Mouse (Mus musculus): ENCODE measurements around the gene Limk1.
A peak's percentile ranks its signal among the peaks of the same experiment; 100 is the strongest.

The Limk1 gene

DNA sequence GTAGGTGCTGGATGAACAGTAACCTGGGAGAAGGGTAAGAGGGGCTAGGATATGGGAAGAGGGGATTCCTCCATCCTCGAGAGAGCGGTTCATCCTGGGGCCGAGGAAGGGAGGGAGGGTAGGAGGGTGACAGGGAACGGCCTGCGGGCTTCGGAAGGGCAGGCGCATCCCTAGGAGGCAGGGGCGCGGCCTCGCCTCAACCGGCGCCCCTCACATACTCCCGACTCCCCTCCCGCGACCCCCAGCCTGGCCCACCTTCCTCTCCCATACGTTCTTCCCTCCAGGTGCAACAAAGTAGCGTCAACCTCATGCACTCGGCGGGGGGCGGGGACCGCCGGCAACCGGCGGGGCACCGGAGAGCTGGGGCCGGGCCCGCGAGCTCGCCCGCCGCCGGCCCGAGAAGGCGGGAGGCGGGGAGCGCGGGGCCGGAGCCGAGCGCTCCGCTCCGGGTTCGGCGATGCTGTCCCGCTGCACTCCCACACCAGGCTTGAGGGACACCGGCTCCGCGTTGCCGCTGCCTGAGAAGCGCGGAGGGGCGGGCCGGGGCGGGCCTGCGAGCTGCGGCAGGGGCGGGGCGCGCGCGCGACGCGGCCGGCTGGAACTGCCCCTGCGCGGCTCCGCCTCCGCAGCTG, at the start of gene Limk1:
Limk1 (minus strand) TSS at position 513 of the 632 bp plus-strand sequence.
- DNase-seq (ENCODE audit: low spot score): no peak

DNA sequence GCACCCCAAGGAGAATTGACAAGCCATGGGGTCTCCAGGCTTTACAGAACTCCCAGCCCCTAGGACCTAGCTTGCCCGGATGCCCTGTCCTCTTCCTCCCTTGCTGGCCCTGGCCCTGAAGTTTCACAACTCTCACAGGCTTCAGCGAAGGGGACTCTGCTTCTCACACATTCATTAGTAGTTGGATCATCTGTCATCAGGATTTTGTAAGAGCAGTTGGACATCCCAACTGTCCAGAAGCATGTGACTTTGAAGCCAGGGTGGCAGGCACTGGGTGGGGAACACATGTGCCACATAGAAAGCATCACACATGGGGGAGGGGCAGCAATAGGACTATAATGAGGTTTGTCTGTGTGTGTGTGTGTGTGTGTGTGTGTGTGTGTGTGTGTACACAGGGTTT, 46.5 kb upstream of the Limk1 start:
- no peak for DNase-seq (ENCODE audit: low spot score)

DNA sequence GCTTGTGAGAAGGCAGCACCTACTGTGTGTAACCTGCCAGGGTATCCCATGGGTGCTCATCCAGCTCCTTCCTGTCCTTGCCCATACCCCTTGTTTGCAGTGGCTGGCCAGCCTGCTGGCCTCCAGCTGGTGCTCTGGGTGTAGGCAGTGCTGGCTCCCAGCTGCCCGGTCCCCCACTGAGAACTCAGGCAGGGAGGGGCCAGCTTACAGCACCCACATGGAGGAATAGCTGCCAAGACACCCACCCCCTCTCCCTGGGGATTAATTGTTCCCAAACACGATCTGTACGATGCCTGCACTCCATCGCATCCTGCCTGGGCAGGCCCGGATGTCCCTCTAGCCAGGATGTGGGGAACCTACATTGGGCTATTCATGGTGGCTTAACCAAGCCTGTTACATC, 45.7 kb upstream of the Limk1 start:
- no peak for DNase-seq (ENCODE audit: low spot score)

DNA sequence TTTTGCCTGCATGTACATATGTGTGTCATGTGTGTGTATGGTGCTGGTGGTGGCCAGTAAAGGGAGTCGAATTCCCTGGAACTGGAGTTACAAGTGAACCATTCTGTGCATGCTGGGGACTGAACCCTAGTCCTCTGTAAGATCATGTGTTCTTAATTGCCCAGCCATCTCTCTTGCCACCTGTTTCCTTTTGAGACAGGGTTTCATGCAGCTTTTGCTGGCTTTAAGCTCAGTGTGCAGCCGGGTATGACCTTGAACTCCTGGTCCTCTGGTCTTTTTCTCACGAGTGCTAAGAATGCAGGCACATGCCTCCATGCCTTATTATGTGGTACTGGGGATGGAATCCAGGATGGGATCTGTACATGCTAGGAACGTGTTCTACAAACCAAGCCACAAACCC, 44.8 kb upstream of the Limk1 start:
- no peak for DNase-seq (ENCODE audit: low spot score)

DNA sequence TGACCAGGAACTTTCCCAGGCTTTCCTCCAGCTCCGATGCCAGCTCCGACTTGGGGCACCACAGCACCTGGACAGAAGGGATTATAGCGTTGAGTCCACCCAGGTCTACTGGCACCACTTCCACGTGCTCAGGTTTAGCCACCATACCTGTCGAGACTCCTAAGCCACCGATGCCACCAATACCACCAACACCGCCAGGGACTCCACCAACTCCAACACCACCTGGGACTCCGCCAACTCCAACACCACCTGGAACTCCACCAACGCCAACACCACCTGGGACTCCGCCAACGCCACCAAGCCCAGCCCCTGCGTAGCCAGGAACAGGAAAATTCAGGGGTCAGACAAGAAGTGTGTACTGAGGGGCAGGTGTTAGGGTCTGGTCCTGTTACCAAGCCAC, 40.7 kb upstream of the Limk1 start:
- no peak for DNase-seq (ENCODE audit: low spot score)

DNA sequence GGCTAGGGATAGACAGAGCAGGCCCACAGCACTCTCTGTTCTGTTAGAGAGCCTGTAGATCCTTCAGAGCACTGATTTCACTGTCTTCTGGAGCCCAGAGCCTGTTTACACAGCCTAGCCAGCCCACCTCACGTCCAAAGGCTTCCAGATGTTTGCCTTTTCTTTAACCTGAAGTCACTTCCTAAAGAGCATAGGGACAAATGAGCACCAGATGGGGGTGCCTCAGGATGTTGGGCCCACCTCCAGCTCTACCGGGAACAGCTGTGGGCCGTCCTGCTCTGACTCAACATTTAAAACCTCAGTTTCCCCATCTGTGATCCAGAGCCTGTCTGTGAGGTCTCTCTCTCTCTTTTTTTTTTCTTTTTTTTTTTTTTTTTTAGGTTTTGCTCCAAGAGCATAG, 40.1 kb upstream of the Limk1 start:
- DNase-seq (ENCODE audit: low spot score): no peak

DNA sequence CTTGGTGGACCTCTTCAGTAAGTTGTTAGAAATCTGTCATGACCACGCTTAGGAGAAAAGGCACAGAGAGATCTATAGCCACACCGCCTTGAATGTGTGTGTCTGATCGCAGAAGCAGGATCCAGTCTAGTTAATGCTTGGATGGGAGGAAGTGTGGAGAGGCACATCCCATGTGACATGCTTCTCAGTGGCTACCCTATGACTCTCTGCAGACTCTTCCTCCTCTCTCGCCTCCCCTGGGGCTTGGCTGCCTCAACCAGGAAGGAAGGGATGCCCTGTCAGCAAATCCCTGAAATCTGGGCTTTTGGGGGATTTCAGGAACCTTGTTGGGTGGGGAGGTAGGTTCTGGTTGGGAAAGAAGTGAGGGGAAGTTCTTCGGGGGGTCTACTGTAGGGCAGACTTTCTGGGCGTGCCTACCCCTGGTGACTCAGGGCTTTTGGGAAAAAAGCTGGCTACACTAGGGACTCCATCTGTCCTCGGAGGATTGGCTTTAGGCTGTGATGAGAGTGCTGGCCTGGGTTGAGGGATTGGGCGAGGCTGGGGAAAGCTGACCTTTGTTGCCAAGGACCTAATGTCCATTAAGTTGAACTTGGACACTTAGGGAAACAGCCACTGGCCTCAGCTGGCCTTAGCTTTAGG, 38.7 kb upstream of the Limk1 start:
- DNase-seq (ENCODE audit: low spot score): no peak

DNA sequence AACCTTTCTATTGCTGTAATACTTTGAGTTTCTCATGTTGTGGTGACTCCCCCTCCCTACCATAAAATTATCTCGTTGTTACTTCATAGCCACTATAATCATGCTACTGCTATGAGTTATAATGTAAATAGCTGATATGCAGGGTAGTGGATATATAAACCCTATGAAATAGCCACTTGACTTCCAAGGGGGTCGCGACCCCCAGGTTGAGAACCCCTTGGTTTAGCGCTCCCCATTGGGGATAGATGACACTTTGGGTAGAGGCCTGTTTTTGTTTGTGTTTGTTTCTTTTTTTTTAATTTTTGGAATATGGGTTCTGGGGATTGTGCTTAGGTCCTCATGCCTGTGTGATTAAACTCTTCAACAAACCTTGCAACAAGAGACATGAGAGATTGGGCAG, 36.9 kb upstream of the Limk1 start:
- no peak for DNase-seq (ENCODE audit: low spot score)

DNA sequence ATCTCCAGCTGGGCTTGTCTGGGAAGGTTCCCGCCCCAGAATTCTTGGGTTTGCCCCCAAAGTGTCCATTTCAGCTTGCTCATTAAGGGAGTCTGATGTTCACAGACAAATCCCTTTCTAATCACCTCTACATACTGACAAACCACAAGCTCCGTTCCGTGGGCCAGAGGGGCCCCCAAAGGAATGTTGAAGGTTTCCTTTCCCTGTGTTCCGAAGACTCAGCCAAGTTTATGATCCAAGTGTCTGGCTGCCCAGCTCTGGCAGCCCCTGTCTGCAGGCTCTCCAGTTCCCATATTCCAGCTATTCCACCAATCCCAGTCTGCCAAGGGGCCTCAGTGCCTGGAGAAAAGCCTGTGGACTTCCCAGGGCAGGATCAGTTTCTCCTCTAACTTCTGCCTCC, 31.7 kb upstream of the Limk1 start:
- DNase-seq (ENCODE audit: low spot score): no peak

DNA sequence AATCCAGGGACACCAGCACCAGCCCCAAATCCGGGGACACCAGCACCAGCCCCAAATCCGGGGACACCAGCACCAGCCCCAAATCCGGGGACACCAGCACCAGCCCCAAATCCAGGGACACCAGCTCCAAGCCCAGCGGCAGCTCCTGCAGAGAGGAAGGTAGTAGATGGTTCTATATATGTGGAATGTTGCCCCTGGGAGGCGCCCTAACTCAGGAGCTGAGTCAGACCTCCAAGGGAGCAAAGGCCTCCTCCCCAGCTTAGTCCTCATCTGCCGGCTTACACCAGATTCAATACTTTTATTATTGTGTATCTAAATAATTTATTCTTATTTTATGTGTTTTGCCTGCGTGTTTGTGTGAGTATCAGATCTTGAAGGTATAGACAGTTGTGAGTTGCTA, 22.7 kb upstream of the Limk1 start:
- no peak for DNase-seq (ENCODE audit: low spot score)

DNA sequence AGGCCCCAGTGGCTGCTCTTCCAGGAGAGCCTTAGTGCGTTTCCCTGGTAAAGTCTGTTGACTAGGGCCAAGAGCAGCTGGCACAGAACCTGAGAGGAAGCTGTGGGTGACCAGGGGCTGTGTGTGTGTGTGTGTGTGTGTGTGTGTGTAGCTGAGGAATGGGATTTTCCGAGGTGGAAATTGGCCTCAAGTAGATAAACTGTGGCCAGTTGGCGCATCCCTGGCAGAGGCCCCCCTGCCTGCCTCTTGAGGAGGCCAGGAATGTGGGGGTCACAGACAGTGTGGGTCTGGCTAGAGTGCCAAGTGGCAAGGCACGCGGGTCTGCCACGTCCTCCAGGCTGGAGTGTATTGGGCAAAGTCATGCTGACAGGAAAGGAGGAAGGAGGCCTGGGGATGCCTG, 20.9 kb upstream of the Limk1 start:
- DNase-seq (ENCODE audit: low spot score): no peak

DNA sequence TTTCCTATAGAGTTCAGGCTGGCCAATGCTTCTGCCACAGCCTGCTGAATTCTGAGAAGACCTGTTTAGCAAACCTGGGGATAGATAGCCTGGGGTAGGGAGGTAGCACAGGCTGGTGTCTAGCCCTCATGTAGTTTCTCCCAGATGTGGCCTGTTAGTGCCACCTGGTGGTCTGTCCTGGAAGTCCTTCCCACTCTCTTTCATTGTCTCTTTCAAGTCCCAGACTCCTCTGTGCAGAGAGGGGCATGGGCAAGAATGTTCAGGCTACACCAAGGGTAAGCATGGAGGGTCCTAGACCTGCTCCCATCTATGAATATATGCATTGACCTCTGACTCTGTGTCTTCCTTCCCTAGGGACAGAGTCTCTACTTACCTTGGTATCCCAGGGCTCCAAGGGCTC, 15.8 kb upstream of the Limk1 start:
- peak; percentile 66 for DNase-seq (ENCODE audit: low spot score)

DNA sequence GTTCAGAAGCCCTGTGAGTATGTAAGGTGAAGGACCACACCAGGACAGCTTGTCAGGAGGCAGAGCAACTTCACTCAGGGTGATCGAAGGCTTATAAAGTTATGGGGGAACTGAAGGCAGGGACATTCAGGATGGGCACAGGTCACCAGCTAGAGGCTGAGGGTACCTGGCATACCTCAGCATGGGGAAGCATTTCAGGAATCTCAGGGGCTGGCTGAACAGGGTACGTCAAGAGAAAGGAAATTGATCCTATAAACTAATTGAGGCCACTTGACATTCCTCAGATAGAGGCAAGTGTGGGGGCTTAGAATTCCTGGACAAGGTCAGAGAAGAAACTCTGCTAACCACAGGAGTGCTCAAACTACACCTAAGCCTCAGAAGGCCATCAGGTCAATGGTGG, 7.1 kb upstream of the Limk1 start:
- DNase-seq (ENCODE audit: low spot score): no peak

DNA sequence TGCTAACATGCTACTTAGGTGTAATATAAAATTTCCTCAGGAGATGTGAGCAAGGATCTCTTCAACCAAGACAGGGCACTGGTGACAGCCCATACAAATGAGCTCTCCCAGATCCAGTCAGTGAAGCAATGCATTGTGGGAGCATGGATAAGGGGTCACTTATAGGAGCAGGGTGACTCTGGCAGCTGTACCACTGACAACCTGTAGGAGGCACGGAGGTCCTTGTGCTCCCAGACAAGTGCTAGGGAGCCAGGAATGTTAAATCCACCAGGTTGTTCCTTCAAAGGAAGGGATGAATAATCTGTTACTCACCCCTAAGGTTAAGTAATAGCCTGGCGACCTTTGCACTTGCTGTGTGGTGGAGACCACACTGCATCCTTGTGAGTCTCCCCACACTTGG, 6.7 kb upstream of the Limk1 start:
- DNase-seq (ENCODE audit: low spot score): no peak

DNA sequence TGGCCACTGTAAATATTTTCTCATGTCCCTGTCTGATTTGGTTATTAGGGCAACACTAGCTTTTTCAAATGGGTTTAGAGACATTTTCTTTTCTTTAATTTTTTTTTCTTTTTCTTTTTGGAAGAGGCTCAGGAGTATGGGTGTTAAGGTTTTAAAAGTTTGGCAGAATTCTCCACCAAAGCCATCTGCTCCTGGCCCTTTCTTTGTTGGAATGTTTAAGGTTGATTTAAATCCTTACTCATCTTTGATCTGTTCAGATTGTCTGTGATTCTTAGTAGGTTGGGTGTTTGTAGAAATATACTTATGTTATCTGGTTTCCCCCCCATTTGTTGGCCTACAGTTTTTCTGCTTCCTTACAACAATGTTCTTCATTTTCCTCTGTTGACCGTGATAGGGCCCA, 4.3 kb upstream of the Limk1 start:
- DNase-seq (ENCODE audit: low spot score): no peak

DNA sequence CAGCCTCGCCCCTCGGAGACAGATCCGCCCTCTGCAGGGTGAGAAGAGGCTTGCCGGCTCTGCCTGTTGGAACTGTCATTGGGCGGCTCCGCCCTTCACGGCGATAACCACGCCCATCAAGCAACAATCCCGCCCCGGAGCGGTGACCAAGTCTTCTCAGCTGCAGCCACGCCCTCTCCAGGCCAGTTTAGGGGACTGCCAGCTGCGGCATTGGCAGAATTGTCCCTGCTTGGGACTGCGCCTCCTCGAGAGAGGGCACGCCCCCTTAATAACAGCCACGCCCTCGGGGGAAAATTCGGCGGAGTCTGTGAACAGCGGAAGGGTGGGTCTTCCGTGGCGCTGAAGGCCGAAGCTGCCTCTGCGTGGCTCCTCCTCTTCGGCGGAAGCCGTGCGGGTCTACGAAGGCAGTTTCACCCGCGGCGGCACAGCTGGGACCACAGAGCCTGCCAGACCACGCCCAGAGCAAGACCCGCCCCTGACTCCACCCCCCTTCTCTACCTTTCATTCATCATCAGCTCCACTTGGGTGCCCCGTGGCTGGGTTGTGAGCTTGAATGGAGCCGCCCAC, 403 bp upstream of the Limk1 start:
- DNase-seq (ENCODE audit: low spot score): peak; percentile 97

DNA sequence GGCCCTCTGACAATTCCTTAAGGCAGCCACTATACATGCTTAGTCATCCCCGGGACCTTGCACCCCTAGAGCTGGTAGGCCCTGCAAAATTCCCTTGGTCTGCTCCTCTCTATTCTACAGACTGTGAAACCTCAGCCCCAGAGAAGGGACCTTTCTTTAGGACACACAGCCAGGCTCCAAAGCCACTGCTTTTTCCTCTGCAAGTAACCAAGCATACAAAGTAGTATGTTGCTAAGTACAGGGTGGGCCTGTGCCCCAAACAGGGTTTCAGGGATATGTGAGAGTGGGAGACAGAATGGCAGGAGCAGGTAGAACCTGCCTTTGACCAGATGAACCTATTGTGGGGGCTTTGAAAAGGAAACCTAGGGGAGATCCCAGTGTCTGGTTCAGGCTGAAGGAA, 1.2 kb downstream of the Limk1 start:
- DNase-seq (ENCODE audit: low spot score): no peak

DNA sequence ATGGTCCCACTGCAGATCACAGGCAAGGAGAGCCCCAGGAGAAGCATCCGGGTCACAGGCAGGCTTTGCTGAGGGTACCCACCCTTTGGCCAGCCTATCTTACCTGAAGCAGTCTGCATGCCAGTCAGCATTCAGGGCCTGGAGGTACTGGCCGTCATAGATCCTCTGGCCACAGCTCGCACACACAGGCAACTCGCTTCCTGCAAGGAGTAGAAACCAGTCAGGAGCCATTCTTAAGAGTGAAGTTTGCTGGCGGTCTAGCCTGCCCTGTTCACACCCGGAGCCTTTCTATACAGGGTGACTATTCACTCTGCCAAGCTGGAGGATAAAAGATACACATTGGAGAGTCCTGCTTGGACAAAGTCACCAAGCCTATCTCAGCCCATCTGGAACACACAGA, 1.9 kb downstream of the Limk1 start:
- DNase-seq (ENCODE audit: low spot score): no peak

DNA sequence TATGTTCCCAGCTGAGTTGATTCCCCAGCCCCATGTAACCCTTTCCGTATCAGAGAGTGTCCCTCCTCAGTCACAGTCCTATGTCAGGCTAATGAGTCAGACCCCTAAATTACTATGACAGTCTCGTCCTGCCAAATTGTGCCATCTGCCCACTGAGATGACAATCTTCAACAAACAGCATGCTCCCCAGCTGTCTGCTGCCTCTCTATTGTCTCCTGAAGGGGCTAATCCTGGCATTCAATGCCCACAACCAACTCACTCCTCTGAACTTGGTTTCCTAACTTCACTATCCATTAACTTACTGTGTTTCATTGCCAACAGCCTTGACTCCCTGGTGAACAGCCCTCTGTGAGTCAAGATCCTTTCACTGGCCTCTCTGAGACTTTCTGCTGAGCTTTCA, 4.0 kb downstream of the Limk1 start:
- DNase-seq (ENCODE audit: low spot score): no peak

DNA sequence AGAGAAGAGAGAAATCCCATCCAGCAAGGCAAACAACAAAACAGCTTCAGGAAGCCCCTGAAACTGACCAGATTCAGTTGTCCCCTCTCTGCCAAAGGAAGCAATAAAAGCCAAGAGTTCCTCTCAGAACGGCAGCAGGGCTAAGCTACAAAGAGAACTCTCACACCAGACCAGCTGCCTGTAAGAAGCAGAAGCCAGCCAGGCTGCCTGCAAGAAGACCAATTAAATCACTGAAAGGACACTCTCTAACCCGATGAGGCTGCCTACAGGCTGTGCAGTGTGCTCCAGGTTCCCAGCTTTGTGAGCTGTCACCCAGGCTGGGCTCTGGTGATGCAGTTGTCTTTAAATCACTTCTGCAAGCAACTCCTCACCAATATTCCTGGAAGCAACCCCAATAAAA, 4.6 kb downstream of the Limk1 start:
- DNase-seq (ENCODE audit: low spot score): no peak

DNA sequence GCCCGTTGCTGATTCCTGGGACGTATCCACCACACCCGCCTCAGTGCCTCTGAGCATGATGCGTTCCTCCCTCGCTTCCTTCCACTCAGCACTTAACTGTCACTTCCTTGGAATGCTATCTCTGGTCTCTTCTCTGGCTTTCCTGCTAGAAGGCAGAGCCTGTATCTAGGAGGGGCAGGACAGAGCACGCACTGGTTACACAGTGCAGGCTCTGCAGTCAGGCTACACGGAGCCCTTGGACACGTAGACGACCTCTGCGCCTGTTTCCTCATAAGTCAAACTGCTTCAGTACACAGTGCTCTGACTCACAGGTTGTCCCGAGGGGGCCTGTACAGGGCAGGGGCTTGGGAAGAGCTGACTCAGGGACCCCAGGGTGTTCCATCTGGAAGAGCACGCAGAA, 8.2 kb downstream of the Limk1 start:
- DNase-seq (ENCODE audit: low spot score): peak; percentile 42

DNA sequence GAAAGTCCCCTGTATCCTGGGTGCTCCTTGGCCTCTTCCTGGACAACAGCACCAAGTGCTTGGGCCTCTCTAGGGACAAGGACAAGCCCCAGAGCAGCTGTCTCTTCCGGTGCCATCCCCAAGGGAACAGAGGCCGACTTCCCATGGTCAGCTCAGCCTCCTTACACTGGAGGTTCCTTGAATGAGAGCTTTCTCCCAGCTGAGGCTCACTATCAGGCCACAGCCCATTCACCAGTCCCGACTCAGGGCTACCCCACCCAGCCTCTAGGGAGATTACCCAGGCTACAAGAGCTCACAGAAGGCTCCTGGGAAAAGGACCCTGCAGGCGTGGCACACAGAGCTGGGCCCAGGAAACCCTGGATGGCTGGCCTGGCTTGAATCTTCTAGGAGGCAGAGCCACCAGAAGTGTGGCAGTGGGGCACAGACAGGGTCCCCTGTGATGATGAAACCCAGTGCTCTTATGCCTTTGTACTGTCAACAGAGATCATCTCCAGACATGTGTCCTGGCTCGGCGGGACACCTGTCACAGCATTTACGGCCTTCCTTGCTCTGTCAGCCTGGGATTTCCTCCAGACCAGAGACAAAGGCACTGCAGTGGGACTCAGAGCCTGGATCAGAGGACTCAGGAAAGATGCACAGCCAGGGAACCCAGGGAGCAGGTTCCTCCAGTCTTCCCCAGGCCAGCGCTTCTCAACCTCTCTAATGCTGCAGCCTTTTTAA, 9.4 kb downstream of the Limk1 start:
- no peak for DNase-seq (ENCODE audit: low spot score)

DNA sequence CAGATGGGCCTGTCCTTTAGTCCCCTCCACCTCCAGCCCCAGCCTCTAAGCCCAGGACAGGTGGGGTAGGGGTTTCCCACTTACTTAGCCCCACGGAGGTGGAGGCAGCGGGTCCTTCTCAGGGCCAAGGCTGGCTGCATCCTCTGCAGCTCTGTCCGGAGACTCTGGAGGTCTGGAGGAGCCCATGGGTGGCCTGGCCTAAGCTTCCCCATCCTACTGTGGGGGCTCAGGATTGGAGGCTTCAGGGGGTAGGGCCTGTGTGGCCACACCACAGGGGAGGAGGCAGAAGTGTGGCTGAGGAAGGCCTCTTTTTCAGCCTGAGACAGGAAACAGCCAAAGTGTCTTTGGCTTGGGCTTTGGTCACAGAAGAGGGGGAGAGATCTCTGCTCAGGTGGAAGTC, 10.4 kb downstream of the Limk1 start:
- DNase-seq (ENCODE audit: low spot score): no peak

Data from urinary bladder, postnatal 25 days (tissue).